Mouse (Mus musculus) lung, postnatal 14 days (tissue): ENCODE results near the gene Angel1.

Source experiments
- DNase-seq: peaks from one replicate; pipeline ENCODE4 v3.0.0; 2021

Gene Angel1

GRCm38 (mm10) chr12:86700927-86701310 is 25.3 kb downstream of the Angel1 start:
- no peak for DNase-seq

- DNase-seq: no peak
These were observed 26.0 kb downstream of the Angel1 start for GRCm38 (mm10) chr12:86699965-86700926.

- no peak for DNase-seq
These were observed 27.7 kb downstream of the Angel1 start for GRCm38 (mm10) chr12:86698537-86698936.

DNA sequence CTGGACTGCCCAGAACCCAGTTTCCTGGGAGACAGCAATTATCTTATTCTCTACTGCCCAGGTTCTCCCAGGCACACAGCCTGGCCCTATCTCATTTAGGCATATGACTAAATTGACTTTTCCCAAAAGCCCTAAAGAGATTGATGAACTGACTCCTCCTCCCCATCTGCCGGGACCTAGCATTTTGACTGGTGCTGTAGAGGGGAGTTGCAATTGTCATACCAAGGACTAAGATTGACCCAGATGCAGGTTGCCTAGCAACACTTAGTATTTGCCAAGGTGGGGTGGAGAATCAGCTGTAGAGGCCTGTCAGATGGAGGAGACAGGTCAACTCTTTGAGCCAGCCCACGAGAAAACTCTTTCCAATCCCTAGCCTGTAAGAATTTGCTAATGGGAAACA is 28.3 kb downstream of the Angel1 start:
- DNase-seq: no peak

- no peak for DNase-seq
These were observed 31.8 kb downstream of the Angel1 start for GRCm38 (mm10) chr12:86694441-86694840.

- no peak for DNase-seq
These were observed 32.9 kb downstream of the Angel1 start for GRCm38 (mm10) chr12:86693389-86693788.

DNA sequence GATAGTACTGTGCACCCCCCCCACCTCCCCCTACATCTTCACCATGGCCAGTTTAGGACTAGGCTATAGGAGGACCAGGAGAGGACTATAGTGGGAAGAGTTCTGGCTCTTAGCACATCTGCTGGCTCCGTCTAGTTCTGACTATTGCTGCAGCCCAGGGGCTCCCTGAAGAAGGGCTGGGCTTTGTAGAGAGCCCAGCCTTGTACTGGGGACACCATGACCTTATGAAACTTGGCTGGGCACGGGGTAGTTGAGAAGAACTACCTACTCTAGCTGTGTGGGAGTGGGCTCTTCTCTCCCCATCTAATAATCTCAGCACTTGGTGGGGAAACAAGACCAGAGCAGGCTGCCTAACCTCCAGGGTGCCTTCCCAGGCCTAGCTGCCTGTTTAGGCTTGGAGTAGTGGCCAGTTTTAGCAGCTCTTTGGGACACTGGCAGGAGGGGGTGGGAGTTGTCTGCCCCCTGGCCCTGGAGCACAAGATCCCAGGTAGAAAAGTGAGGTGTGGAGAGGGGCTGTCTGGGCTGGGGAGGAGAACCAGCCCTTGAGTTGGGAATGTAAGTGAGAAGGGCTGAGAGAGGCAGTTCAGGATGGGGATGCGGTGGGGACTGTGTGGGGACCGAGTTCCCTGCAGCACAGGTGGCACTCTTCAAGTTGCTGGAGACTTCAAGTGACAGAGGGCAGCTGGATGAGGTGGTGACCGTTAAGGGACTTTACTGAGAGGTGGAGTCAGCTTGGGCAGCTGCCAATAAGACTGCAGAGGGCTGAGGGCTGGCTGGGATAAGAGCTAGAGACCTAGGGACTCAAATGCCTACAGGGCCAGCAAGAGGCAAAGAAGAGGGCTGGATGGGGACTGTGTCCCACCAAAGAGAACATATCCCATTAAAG is 33.5 kb downstream of the Angel1 start:
- DNase-seq: peak; percentile 43

- no peak for DNase-seq
These were observed 35.4 kb downstream of the Angel1 start for GRCm38 (mm10) chr12:86690700-86691485.

DNA sequence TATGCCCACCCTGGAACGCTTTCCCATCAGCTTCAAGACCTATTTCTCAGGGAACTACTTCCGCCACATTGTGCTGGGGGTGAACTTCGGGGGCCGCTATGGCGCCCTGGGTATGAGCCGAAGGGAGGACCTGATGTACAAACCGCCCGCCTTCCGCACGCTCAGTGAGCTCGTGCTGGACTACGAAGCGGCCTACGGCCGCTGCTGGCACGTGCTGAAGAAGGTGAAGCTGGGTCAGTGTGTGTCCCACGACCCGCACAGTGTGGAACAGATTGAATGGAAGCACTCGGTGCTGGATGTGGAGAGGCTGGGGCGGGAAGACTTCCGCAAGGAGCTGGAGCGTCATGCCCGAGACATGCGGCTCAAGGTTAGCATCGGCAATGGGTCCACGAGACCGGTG is 37.3 kb downstream of the Angel1 start:
- DNase-seq: no peak

DNA sequence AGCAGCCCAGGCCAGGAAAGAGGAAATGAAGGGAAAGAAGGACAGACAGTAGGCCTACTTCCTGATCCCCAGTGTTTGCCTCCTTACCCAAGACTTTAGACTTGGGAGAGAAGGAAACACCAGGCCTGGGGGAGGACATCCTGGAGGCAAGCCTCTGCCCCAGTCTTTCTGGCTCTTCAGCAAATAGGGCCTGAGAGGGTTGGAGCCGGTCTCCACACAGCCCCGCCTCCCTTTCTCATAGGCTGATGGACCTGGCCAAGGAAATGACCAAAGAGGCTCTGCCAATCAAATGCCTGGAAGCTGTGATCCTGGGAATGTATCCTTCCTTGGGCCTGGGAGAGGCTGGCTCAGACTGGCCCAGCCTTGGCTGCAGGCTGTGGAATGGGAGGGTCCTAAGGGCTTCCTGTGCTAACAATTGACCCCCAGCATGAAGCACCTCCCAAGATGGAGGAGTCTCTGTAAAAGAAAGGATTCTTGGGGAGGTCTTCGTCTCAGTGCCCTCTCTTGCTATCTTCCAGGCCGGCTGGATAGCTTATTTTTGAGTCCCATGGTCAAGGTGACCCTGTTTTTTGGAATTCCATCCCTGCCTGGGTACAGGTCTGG is 38.2 kb downstream of the Angel1 start:
- DNase-seq: no peak

GRCm38 (mm10) chr12:86687445-86687955 is 38.8 kb downstream of the Angel1 start:
- no peak for DNase-seq

- DNase-seq: peak; percentile 37
These were observed 39.5 kb downstream of the Angel1 start for GRCm38 (mm10) chr12:86686551-86687330.

DNA sequence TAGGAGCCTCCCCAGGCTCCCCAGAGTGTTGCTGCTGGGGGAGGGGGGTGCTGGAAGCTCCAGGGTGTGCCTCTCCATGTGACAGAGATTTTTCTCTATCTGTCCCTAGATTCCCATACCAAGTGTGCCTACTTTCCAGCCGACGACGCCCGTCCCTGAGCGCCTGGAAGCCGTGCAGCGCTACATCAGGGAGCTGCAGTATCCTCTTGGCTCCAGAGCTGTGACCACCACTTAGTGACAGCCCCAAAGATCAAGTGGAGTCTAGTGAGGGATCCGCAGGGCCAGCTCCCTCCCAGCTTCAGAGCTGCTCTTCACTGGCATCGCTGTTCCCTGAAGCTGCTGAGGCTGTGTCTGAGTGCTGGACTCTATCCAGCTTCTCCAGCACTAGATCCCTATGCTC is 41.0 kb downstream of the Angel1 start:
- DNase-seq: no peak

- DNase-seq: no peak
These were observed 42.6 kb downstream of the Angel1 start for GRCm38 (mm10) chr12:86683698-86684097.

DNA sequence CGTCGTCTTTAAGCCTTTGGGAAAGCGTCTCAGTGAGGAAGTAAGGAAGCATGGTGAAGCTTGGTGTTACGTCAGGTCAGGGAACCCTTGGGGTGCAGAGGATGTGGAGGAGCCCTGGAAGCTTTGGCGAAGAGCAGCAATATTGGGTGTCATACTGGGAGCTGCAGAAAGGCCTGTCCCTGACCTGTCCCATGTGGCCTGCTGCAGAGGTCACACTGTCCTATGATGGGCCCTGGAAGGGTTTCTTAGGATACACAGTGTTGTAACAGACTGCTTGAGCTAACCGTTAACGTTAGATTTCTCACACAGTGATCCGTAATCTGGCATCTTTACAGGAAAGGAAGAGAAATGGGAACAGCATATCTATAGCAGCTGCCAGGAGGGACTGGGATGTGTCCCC is 44.1 kb downstream of the Angel1 start:
- DNase-seq: no peak

DNA sequence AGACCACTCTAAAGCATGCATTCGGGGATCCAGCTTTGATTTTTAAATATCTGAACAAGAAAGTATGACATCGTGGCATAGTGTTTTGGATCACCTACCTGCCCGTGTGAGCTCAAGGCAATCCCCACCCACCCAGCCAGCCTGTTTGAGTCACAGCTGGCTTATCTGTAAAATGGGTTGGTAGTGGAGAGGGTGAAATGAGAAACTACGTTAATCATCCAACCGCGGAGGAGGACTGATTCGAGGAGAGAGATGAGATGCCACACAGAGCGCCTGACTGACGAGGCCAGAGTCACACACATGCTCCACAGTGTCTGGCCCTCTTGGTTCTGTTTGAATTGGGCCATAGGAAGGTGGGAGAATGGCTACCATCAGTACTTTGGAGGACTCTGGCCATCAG is 44.6 kb downstream of the Angel1 start:
- no peak for DNase-seq

- no peak for DNase-seq
These were observed 45.6 kb downstream of the Angel1 start for GRCm38 (mm10) chr12:86680591-86681193.

- DNase-seq: no peak
These were observed 46.2 kb downstream of the Angel1 start for GRCm38 (mm10) chr12:86679991-86680491.

DNA sequence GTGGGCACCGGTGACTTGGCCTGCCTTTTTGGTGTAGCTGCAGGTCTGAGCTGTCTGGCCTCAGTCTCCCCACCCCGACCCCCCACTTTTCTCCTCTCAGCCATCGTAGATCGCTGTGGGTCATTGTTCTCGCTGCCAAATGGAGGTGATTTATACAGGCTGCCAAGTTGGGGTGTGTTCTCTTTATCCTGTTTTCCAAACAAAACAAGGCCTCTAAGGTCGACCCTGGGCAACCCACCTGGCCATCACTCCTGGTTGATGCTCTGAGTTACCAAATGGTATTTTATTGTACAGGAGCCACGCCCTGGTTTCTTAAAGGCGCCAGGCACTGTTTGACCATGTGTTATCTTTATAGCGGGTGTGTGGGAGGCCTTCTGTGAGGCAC is 46.7 kb downstream of the Angel1 start:
- no peak for DNase-seq
